Mouse (Mus musculus) lung, embryonic 16.5 days (tissue): ENCODE results near the gene Klf3. TPM values are rescaled to one million over a fixed set of nuclear protein-coding genes. Genes with fewer than 3 reads are reported as not detected.
"Not testable (repeated sequence)": the region's sequence is repeated elsewhere in the genome, so short reads cannot be mapped to it uniquely, and the experiment has no call there.

Source experiments
- ATAC-seq: fragments of 200-750 bp; cut with Nextera tagmentation; 2 replicates; pipeline ENCODE4 v1.8.0; 2017; ENCODE audit warnings: low read depth, mild to moderate bottlenecking, moderate library complexity
- H3K27ac ChIP-seq: fragments of 300-500 bp; sonication (generic); 2 replicates; pipeline ENCODE4 v1.5.1; 2014; ENCODE audit warnings: mild to moderate bottlenecking, control low read depth, low read length
- H3K27me3 ChIP-seq: fragments of 300-500 bp; sonication (generic); 2 replicates; pipeline ENCODE4 v1.6.1; 2014; ENCODE audit warnings: low read depth, low read length, mixed read lengths; ENCODE audit not compliant: control insufficient read depth, insufficient read depth
- H3K36me3 ChIP-seq: fragments of 300-500 bp; sonication (generic); 2 replicates; pipeline ENCODE4 v1.6.1; 2014; ENCODE audit warnings: low read length; ENCODE audit not compliant: control insufficient read depth, insufficient read depth
- H3K4me1 ChIP-seq: fragments of 300-500 bp; sonication (generic); replicated peaks from 2 replicates; pipeline ENCODE4 v1.6.1; 2014; ENCODE audit warnings: low read length, mixed read lengths; ENCODE audit not compliant: control insufficient read depth, insufficient read depth
- H3K4me2 ChIP-seq: fragments of 300-500 bp; sonication (generic); 2 replicates; pipeline ENCODE4 v1.6.1; 2014; ENCODE audit warnings: low read depth, low read length, control low read depth
- H3K4me3 ChIP-seq: fragments of 300-500 bp; sonication (generic); 2 replicates; pipeline ENCODE4 v1.5.1; 2014; ENCODE audit warnings: mild to moderate bottlenecking, low read length, control low read depth
- H3K9ac ChIP-seq: fragments of 300-500 bp; sonication (generic); 2 replicates; pipeline ENCODE4 v1.6.1; 2014; ENCODE audit warnings: low read length, control low read depth
- H3K9me3 ChIP-seq: fragments of 300-500 bp; sonication (generic); 2 replicates; pipeline ENCODE4 v1.6.1; 2016; ENCODE audit warnings: low read length; ENCODE audit not compliant: control insufficient read depth
- WGBS: fragments of 180-500 bp; shearing (Covaris S2); extraction: QIAGEN DNeasy Blood & Tissue Kit; methylation state at CpG from one replicate; pipeline ENCODE4 v1.1.7; 2014; 5-methylcytosine and 5-hydroxymethylcytosine counted together
- polyA plus RNA-seq: library from polyadenylated mRNA; unstranded; fragments of >200 nt; fragmentation: Nextera tagmentation; extraction: Ambion mirVana; gene quantifications from 2 replicates; pipeline ENCODE4 v1.2.1, GENCODE M21; 2015

Gene Klf3
- polyA plus RNA-seq, 1 experiment from 2014 or later = 61.5 TPM

DNA sequence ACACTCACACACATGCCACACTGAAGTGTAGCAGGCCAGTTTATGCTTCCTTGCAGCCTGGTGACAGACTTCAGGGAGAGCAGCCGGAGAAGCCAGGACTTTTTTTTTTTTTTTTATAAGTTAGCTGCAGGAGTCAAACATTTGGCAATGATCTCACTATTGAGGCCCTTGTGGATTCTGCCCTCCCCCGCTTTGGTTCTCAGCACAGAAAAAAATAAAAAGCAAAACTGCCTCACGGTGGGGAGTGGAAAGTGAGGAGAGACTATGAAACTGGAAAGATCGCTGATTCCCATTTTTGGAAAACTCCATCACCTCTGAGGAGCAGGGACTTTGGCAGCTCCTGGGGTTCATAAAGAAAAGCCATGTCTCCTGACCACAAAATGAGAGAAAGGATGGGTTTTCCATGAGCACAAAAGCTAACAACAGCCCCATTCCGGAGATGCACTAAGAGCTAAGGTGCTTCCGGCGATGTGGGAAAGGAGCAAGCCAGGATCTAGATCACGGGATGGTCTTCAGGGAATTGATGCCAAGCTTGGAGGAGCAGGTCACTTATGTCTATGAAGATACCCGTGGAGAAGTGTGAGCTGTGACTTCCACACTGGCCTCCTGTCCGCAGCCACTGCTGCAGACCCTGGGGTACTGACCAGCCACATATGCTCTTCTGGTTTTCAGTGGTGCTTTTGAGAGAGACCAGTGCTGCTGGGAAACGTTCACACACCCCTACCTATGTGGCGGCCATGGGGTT lies 73.1 kb downstream of the Klf3 start:
- no peak overlapping the region for H3K9ac ChIP-seq
- H3K27ac ChIP-seq = peak overlapping the region; percentile 87
- no peak overlapping the region for H3K4me3 ChIP-seq
- 55% methylated on average over 12 of the region's 12 CpGs for whole genome bisulfite sequencing
- H3K4me1 ChIP-seq = peaks cover 33% of the 10 kb centered on the region
- no peaks in the 10 kb centered on the region for H3K27me3 ChIP-seq
- peak; percentile 29; the same call in 1 of the 2 replicates for ATAC-seq
- H3K4me2 ChIP-seq = no peak overlapping the region
- no peaks in the 10 kb centered on the region for H3K9me3 ChIP-seq
- no peaks in the 10 kb centered on the region for H3K36me3 ChIP-seq

DNA sequence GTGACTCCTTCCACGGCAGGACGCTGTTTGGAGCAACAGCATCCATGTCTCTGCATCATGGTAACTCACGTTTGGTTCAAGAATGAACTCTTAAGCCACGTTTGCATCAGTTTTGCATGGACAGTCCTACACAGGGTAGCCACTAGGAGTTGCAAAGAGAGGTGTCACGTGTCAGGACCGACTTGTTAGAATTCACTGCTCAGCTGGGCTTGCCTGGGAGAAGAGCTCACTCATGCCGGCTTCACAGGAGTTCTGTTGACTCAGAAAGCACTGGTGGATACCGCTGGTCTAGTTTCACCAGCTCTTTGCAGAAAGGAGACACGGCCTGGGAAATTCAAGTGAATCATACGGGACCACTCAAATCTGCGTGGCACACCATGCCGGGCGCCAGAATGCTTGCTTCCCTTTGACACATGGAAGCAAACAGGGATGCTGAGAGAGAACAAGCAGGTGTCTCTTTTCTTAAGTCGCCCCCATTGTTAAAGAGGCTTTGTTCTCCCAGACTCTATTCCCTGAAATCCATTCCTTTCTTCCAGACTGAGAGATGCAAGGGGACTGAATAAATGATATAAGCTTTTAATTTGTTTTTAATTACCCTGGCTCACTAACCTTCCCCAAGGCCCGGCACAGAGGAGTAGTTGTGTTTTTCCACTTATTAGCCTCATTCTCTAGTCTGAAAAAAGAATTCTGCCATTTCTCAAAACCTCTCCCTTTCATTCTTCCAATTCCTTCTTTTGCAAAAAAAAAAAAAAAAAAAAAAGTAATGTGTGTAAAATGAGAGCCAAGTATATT lies 74.2 kb downstream of the Klf3 start:
- Histone ChIP-seq H3K4me3 (no peak overlapping the region), H3K4me1 (peaks cover 33% of the 10 kb centered on the region), H3K9ac (no peak overlapping the region), H3K36me3 (no peaks in the 10 kb centered on the region), H3K27ac (peak overlapping the region; percentile 87), H3K27me3 (no peaks in the 10 kb centered on the region), H3K9me3 (no peaks in the 10 kb centered on the region), H3K4me2 (no peak overlapping the region)
- 33% methylated on average over 15 of the region's 15 CpGs for whole genome bisulfite sequencing
- ATAC-seq = no peak

DNA sequence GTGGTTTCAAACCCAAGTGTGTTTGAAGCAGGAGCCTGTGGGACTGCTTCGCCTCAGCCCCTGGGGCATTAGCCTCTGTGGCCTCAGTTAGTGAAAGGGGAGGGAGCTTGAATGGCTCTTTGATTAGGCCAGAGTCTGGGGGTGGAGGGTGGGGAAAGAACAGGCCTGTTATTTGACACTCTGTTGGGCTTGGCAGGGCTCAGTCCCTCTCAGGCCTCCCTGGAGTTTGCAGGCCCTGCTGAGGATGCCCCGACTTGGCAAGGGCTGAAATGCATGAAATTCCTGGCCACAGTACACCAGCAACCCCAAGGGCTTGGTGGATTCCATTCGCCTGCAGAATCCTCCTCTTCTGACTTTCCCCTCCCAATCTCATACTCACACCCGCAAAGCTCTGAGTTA lies 74.8 kb downstream of the Klf3 start:
- Histone ChIP-seq H3K36me3 (no peaks in the 10 kb centered on the region), H3K9me3 (no peaks in the 10 kb centered on the region), H3K27me3 (no peaks in the 10 kb centered on the region), H3K27ac (peak overlapping the region; percentile 87), H3K4me2 (no peak overlapping the region), H3K4me3 (no peak overlapping the region), H3K4me1 (peaks cover 33% of the 10 kb centered on the region), H3K9ac (no peak overlapping the region)
- WGBS = 12% methylated on average over 4 of the region's 4 CpGs
- peak; percentile 94 for ATAC-seq

- Histone ChIP-seq H3K4me3 (no peak overlapping the region), H3K27me3 (no peaks in the 10 kb centered on the region), H3K9me3 (no peaks in the 10 kb centered on the region), H3K27ac (peak overlapping the region; percentile 87), H3K36me3 (no peaks in the 10 kb centered on the region), H3K9ac (no peak overlapping the region), H3K4me1 (peaks cover 33% of the 10 kb centered on the region), H3K4me2 (no peak overlapping the region)
- WGBS = 62% methylated on average over 2 of the region's 2 CpGs
- peak; percentile 34; the same call in 1 of the 2 replicates for ATAC-seq
Measured at GRCm38 (mm10) chr5:64878526-64878925, 75.3 kb downstream of the Klf3 start.

DNA sequence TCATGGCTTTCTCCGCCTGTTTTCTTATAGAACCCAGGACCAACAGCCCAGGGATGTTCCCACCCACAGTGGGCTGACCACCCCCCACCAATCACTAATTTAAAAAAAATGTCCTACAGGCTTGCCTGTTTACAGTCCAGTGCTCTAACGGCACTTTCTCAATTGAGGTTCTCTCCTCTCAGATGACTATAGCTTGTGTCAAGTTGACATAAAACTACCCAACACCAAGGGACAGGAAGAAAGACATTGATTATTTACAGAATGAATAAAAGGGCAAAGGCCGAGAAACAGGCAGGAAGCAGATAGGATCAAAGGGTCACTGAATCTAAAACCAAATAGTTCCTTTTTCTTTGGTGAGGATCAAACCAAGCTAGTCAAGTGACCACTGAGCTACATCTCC lies 76.1 kb downstream of the Klf3 start:
- H3K27me3 ChIP-seq = no peaks in the 10 kb centered on the region
- H3K4me2 ChIP-seq = no peak overlapping the region
- ATAC-seq = no peak
- no peak overlapping the region for H3K9ac ChIP-seq
- H3K4me1 ChIP-seq = peaks cover 40% of the 10 kb centered on the region
- 49% methylated on average over 3 of the region's 3 CpGs for WGBS
- no peak overlapping the region for H3K4me3 ChIP-seq
- H3K36me3 ChIP-seq = no peaks in the 10 kb centered on the region
- H3K27ac ChIP-seq = peak overlapping the region; percentile 51; the same call in 1 of the 2 replicates
- no peaks in the 10 kb centered on the region for H3K9me3 ChIP-seq

DNA sequence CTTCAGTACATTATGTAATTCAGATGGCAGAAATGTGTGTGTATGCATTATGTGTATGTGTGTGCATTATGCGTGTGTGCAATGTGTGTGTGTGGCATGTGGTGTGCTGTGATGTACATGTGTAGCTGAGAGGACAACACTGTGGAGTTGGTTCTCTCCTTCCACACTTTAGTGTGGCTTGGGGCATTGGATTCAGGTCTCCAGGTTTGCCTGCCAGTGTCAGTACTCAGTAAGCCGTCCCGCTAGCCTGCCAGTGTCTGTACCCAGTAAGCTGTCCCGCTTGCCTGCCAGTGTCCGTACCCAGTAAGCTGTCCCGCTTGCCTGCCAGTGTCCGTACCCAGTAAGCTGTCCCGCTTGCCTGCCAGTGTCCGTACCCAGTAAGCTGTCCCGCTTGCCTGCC lies 78.4 kb downstream of the Klf3 start:
- not testable (repeated sequence) for H3K4me3 ChIP-seq, H3K4me2 ChIP-seq, H3K27me3 ChIP-seq, H3K36me3 ChIP-seq, H3K9ac ChIP-seq, H3K9me3 ChIP-seq, H3K27ac ChIP-seq, ATAC-seq
- H3K4me1 ChIP-seq = peaks cover 34% of the 10 kb centered on the region
- WGBS = 90% methylated on average over 7 of the region's 10 CpGs

DNA sequence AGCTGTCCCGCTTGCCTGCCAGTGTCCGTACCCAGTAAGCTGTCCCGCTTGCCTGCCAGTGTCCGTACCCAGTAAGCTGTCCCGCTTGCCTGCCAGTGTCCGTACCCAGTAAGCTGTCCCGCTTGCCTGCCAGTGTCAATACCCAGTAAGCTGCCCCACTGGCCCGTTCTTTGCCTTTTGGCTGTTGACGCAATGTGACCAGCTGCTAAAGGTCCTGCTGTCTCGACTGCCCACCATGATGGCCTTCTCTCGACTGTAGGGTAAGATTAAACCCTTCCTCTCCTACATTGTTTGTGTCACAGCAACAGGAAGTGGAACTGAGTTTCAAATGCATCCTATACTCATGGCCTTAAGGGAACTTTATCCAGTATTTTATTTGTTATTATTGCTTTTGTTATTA lies 78.8 kb downstream of the Klf3 start:
- peaks cover 30% of the 10 kb centered on the region for H3K4me1 ChIP-seq
- not testable (repeated sequence) for ATAC-seq
- 73% methylated on average over 7 of the region's 11 CpGs for WGBS

More for the DNA sequence above, 78.8 kb downstream of the Klf3 start:
- H3K9ac ChIP-seq, H3K4me3 ChIP-seq, H3K27ac ChIP-seq, H3K27me3 ChIP-seq, H3K36me3 ChIP-seq, H3K4me2 ChIP-seq, H3K9me3 ChIP-seq: not testable (repeated sequence)

Other genes with a start within 250 kb of the Klf3 start
- 0.57 and 0.90 TPM in 2 replicates for gene Tlr1, start 130.2 kb downstream of the Klf3 start, polyA plus RNA-seq
- 0.82 and 0.87 TPM in 2 replicates for gene Tlr6, start 156.7 kb downstream of the Klf3 start, polyA plus RNA-seq
- gene Fam114a1, start 166.7 kb downstream of the Klf3 start, polyA plus RNA-seq = 50.4 and 53.7 TPM in 2 replicates